Mouse (Mus musculus): ENCODE measurements around the gene Ern2. TPM values are rescaled to one million over a fixed set of nuclear protein-coding genes. Genes with fewer than 3 reads are reported as not detected.

The Ern2 gene
- polyA plus RNA-seq (2015; fragmentation: Nextera tagmentation; extraction: Ambion mirVana): 28.5 and 39.9 TPM in 2 replicates

DNA sequence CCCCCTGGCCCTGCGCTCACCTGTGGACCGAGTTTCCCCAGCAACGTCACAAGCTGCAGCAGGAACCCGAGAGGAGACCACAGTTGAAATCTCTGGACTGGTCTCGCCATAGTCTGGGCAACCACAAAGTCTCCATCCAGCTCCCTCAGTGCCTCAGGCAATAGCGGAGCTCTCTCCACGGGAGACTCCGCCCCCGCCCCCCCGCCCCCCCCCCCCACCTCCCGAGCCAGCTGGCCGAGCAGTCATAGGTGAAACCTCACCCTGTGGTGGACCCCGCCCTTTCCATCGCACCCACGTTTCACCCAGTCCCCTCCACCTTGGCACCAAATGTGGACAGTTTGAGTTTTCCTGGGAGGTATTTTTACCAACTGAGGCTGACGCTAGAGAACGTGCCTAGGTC is at the start of gene Ern2:
TSS of gene Ern2 (minus strand) at position 165 of the 400 bp plus-strand sequence.
- Histone ChIP-seq H3K9ac (ENCODE audit: low read length) (peak within 1 kb of the TSS; percentile 67), H3K27ac (ENCODE audit: low read length) (peak within 1 kb of the TSS; percentile 59), H3K27me3 (ENCODE audit: control insufficient read depth, insufficient read depth, low read length) (no peaks in the 10 kb centered on the region), H3K4me1 (ENCODE audit: control insufficient read depth, insufficient read depth, low read length) (no peaks in the 10 kb centered on the region), H3K4me3 (replicated peaks; ENCODE audit: low read length) (peak within 1 kb of the TSS; percentile 41), H3K4me2 (ENCODE audit: low read depth, low read length) (peak within 1 kb of the TSS; percentile 39), H3K36me3 (ENCODE audit: control insufficient read depth, insufficient read depth, low read length) (no peaks in the 10 kb centered on the region), H3K9me3 (replicated peaks; ENCODE audit: control insufficient read depth, low read length) (no peaks in the 10 kb centered on the region)
- 13% methylated on average over 17 of the region's 17 CpGs for WGBS
- peak; percentile 59; the same call in 1 of the 2 replicates for ATAC-seq (ENCODE audit: insufficient read depth, low FRiP score)

DNA sequence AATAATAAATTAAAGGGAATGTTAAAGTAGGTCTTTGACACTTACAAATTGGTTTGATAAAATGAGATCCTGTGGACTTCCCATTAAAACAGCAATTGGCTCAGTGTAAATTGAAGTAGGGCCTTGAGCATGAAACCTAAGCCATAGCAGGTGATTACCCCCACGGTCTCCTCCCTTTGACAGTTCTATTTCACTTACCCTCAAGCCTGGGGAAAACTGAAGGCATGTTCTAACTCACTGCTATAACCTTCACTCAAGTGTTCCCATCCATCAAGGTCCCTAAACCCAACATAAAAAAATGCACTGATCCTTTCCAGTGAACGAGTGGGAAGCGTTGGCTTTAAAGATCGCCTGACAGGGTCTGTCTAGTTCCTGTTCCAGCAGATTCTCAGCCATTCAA is 44.9 kb upstream of the Ern2 start:
- ATAC-seq (ENCODE audit: insufficient read depth, low FRiP score): no peak
- Histone ChIP-seq H3K9ac (ENCODE audit: low read length) (no peak overlapping the region), H3K27me3 (ENCODE audit: control insufficient read depth, insufficient read depth, low read length) (no peaks in the 10 kb centered on the region), H3K9me3 (replicated peaks; ENCODE audit: control insufficient read depth, low read length) (no peaks in the 10 kb centered on the region), H3K4me1 (ENCODE audit: control insufficient read depth, insufficient read depth, low read length) (no peaks in the 10 kb centered on the region), H3K36me3 (ENCODE audit: control insufficient read depth, insufficient read depth, low read length) (no peaks in the 10 kb centered on the region), H3K4me2 (ENCODE audit: low read depth, low read length) (no peak overlapping the region), H3K27ac (ENCODE audit: low read length) (no peak overlapping the region), H3K4me3 (replicated peaks; ENCODE audit: low read length) (no peak overlapping the region)
- 69% methylated on average over 4 of the region's 4 CpGs for WGBS

- H3K9me3 ChIP-seq (replicated peaks; ENCODE audit: control insufficient read depth, low read length): no peaks in the 10 kb centered on the region
- no peak overlapping the region for H3K9ac ChIP-seq (ENCODE audit: low read length)
- H3K27ac ChIP-seq (ENCODE audit: low read length): no peak overlapping the region
- no peaks in the 10 kb centered on the region for H3K4me1 ChIP-seq (ENCODE audit: control insufficient read depth, insufficient read depth, low read length)
- no peak overlapping the region for H3K4me2 ChIP-seq (ENCODE audit: low read depth, low read length)
- no peaks in the 10 kb centered on the region for H3K27me3 ChIP-seq (ENCODE audit: control insufficient read depth, insufficient read depth, low read length)
- no peak overlapping the region for H3K4me3 ChIP-seq (replicated peaks; ENCODE audit: low read length)
- H3K36me3 ChIP-seq (ENCODE audit: control insufficient read depth, insufficient read depth, low read length): no peaks in the 10 kb centered on the region
- 73% methylated on average over 4 of the region's 4 CpGs for WGBS
- ATAC-seq (ENCODE audit: insufficient read depth, low FRiP score): no peak
These were observed 43.9 kb upstream of the Ern2 start for GRCm38 (mm10) chr7:122229916-122230315.

- no peak overlapping the region for H3K27ac ChIP-seq (ENCODE audit: low read length)
- no peaks in the 10 kb centered on the region for H3K36me3 ChIP-seq (ENCODE audit: control insufficient read depth, insufficient read depth, low read length)
- H3K4me3 ChIP-seq (replicated peaks; ENCODE audit: low read length): no peak overlapping the region
- H3K27me3 ChIP-seq (ENCODE audit: control insufficient read depth, insufficient read depth, low read length): no peaks in the 10 kb centered on the region
- H3K9me3 ChIP-seq (replicated peaks; ENCODE audit: control insufficient read depth, low read length): no peaks in the 10 kb centered on the region
- H3K9ac ChIP-seq (ENCODE audit: low read length): no peak overlapping the region
- H3K4me1 ChIP-seq (ENCODE audit: control insufficient read depth, insufficient read depth, low read length): no peaks in the 10 kb centered on the region
- 58% methylated on average over 3 of the region's 3 CpGs for WGBS
- H3K4me2 ChIP-seq (ENCODE audit: low read depth, low read length): no peak overlapping the region
- no peak for ATAC-seq (ENCODE audit: insufficient read depth, low FRiP score)
These were observed 43.3 kb upstream of the Ern2 start for GRCm38 (mm10) chr7:122229306-122229705.

- no peaks in the 10 kb centered on the region for H3K4me1 ChIP-seq (ENCODE audit: control insufficient read depth, insufficient read depth, low read length)
- no peak for ATAC-seq (ENCODE audit: insufficient read depth, low FRiP score)
- no peak overlapping the region for H3K4me2 ChIP-seq (ENCODE audit: low read depth, low read length)
- no peaks in the 10 kb centered on the region for H3K27me3 ChIP-seq (ENCODE audit: control insufficient read depth, insufficient read depth, low read length)
- WGBS: 78% methylated on average over 4 of the region's 4 CpGs
- H3K4me3 ChIP-seq (replicated peaks; ENCODE audit: low read length): no peak overlapping the region
- no peak overlapping the region for H3K27ac ChIP-seq (ENCODE audit: low read length)
- no peaks in the 10 kb centered on the region for H3K9me3 ChIP-seq (replicated peaks; ENCODE audit: control insufficient read depth, low read length)
- H3K9ac ChIP-seq (ENCODE audit: low read length): no peak overlapping the region
- no peaks in the 10 kb centered on the region for H3K36me3 ChIP-seq (ENCODE audit: control insufficient read depth, insufficient read depth, low read length)
These were observed 40.7 kb upstream of the Ern2 start for GRCm38 (mm10) chr7:122226744-122227143.

DNA sequence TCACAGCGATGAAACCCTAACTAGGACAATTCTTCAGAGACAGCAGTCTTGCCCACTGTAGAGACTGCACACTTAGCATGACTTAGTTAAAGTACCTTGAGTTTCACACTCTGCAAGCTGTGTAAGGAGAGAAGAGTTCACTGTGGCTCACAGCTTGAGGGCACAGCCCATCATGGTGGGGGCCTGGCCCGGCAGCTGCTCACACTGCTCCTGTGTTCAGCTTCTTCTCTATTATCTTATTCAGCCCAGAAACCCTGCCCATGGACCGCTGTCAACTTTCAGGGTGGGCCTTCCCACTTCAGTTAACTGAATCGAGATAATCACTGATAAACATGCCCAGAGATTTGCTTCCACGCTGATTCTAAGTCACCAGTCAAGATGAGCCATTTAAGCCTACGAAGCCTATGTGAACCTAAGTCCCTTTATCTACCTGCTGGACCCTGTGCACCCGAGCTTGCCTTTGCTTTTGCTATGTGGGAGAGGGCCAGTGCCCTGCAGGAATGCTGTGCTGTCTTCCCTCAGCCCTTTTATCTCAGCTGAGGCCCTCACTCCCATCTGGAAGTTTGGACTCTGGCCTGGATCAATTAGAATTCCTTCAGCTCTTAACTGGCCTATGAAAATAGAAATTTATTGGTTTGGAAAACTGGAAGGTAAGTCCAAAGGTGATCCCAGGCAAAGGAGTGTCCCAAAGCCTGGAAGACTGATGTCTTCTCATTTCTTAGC is 40.2 kb upstream of the Ern2 start:
- Histone ChIP-seq H3K9ac (ENCODE audit: low read length) (no peak overlapping the region), H3K27ac (ENCODE audit: low read length) (no peak overlapping the region), H3K4me3 (replicated peaks; ENCODE audit: low read length) (no peak overlapping the region), H3K4me2 (ENCODE audit: low read depth, low read length) (no peak overlapping the region), H3K4me1 (ENCODE audit: control insufficient read depth, insufficient read depth, low read length) (no peaks in the 10 kb centered on the region), H3K9me3 (replicated peaks; ENCODE audit: control insufficient read depth, low read length) (no peaks in the 10 kb centered on the region), H3K27me3 (ENCODE audit: control insufficient read depth, insufficient read depth, low read length) (no peaks in the 10 kb centered on the region), H3K36me3 (ENCODE audit: control insufficient read depth, insufficient read depth, low read length) (no peaks in the 10 kb centered on the region)
- 57% methylated on average over 7 of the region's 7 CpGs for WGBS
- ATAC-seq (ENCODE audit: insufficient read depth, low FRiP score): 0 out of 2 replicates have a peak, but pooled peaks have one; percentile 44

DNA sequence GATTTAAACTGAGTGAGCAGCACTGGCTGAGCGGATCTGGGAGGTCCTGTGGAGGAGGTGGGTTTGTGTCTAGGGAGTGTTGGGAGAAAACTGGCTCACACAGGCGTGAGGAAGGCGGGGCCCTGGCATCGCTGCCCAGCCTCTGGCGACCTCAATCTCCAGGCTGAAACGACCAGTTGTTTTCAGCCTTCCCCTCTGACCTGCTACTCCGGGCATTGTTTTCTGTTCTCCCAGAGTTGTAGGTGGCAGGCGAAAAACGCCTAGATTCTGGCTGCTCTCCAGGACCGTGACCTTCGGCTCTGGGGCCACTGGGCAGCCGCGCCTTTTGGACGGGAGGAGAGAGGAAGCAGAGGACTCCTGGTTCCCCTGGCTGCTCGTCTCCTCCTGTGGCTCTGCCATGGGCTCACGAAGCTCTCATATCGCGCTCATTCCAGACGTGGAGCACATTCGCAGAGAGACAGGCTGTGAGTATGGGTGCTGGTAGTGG is 33.4 kb upstream of the Ern2 start, which contains the start of gene Chp2:
TSS of gene Chp2 (plus strand) at position 182 of the 487 bp plus-strand sequence.
- WGBS: 17% methylated on average over 20 of the region's 20 CpGs
- Histone ChIP-seq H3K4me1 (ENCODE audit: control insufficient read depth, insufficient read depth, low read length) (0 out of 2 replicates have a peak, but pooled peaks cover 5% of the 10 kb centered on the region), H3K4me3 (replicated peaks; ENCODE audit: low read length) (peak within 1 kb of the TSS; percentile 20), H3K9me3 (replicated peaks; ENCODE audit: control insufficient read depth, low read length) (no peaks in the 10 kb centered on the region), H3K27me3 (ENCODE audit: control insufficient read depth, insufficient read depth, low read length) (peaks cover 3% of the 10 kb centered on the region; the same call in 1 of the 2 replicates), H3K36me3 (ENCODE audit: control insufficient read depth, insufficient read depth, low read length) (no peaks in the 10 kb centered on the region), H3K4me2 (ENCODE audit: low read depth, low read length) (peak within 1 kb of the TSS; percentile 44), H3K27ac (ENCODE audit: low read length) (no peak within 1 kb of the TSS), H3K9ac (ENCODE audit: low read length) (0 out of 2 replicates have a peak within 1 kb of the TSS, but pooled peaks have one; percentile 46)
- ATAC-seq (ENCODE audit: insufficient read depth, low FRiP score): peak; percentile 60; the same call in 1 of the 2 replicates

GRCm38 (mm10) chr7:122208276-122209021 is 22.4 kb upstream of the Ern2 start:
- H3K4me3 ChIP-seq (replicated peaks; ENCODE audit: low read length): no peak overlapping the region
- no peak overlapping the region for H3K4me2 ChIP-seq (ENCODE audit: low read depth, low read length)
- H3K4me1 ChIP-seq (ENCODE audit: control insufficient read depth, insufficient read depth, low read length): peaks cover 3% of the 10 kb centered on the region; the same call in 1 of the 2 replicates
- 24% methylated on average over 7 of the region's 7 CpGs for WGBS
- ATAC-seq (ENCODE audit: insufficient read depth, low FRiP score): no peak
- no peak overlapping the region for H3K27ac ChIP-seq (ENCODE audit: low read length)
- H3K9me3 ChIP-seq (replicated peaks; ENCODE audit: control insufficient read depth, low read length): no peaks in the 10 kb centered on the region
- no peaks in the 10 kb centered on the region for H3K27me3 ChIP-seq (ENCODE audit: control insufficient read depth, insufficient read depth, low read length)
- no peaks in the 10 kb centered on the region for H3K36me3 ChIP-seq (ENCODE audit: control insufficient read depth, insufficient read depth, low read length)
- no peak overlapping the region for H3K9ac ChIP-seq (ENCODE audit: low read length)

GRCm38 (mm10) chr7:122206121-122206520 is 20.1 kb upstream of the Ern2 start:
- ATAC-seq (ENCODE audit: insufficient read depth, low FRiP score): no peak
- no peak overlapping the region for H3K27ac ChIP-seq (ENCODE audit: low read length)
- peaks cover 3% of the 10 kb centered on the region; the same call in 1 of the 2 replicates for H3K4me1 ChIP-seq (ENCODE audit: control insufficient read depth, insufficient read depth, low read length)
- H3K27me3 ChIP-seq (ENCODE audit: control insufficient read depth, insufficient read depth, low read length): no peaks in the 10 kb centered on the region
- WGBS: 75% methylated on average over 2 of the region's 2 CpGs
- no peaks in the 10 kb centered on the region for H3K9me3 ChIP-seq (replicated peaks; ENCODE audit: control insufficient read depth, low read length)
- H3K4me3 ChIP-seq (replicated peaks; ENCODE audit: low read length): no peak overlapping the region
- H3K4me2 ChIP-seq (ENCODE audit: low read depth, low read length): no peak overlapping the region
- no peaks in the 10 kb centered on the region for H3K36me3 ChIP-seq (ENCODE audit: control insufficient read depth, insufficient read depth, low read length)
- no peak overlapping the region for H3K9ac ChIP-seq (ENCODE audit: low read length)

All from stomach, embryonic 16.5 days (tissue).